Comparison of ENCODE assay signal across 9 mouse cellular contexts in the genomic region with DNA sequence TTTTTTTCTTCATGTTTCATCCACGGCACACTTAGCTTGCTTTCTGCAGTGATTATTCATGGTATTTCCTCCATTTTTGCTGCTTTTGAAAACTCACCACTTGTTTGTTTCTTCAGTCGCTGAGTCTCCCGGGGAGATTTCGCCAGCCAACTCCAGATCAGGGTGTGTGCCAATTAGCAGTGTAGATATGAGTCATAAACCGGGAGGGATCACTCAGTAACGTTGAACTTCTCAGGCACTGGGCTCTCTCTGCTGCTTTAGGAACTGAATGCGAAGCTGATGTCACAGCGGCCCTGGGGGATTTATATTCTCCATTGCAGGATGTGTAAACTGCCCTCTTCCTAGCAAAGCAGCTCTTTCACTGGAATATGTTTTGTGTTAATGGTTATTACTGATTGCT. TPM values are rescaled to one million over a fixed set of nuclear protein-coding genes. Genes with fewer than 3 reads are reported as not detected.
DNase-seq lines count a peak whose midpoint lies in the region; ATAC-seq lines count a peak whose summit lies in the region.
"Had no signal": no experiment of that assay in that cellular context is flagged by ENCODE, and none has a peak within 500 bp of the region (broad histone marks: within the 10 kb centered on the region; RNA-seq: fewer than 3 reads in every experiment).

No protein-coding gene starts in this region.

- 68% methylated on average over 8 of the region's 8 CpGs for WGBS in midbrain, embryonic 16.5 days
- 84% methylated on average over 8 of the region's 8 CpGs for WGBS in hindbrain, embryonic 10.5 days

- H3K27ac ChIP-seq in midbrain, embryonic 16.5 days (ENCODE audit: low read length) = no peak overlapping the region
- H3K27ac ChIP-seq in hindbrain, embryonic 10.5 days = no peak overlapping the region
- H3K27ac ChIP-seq: hindbrain, embryonic 15.5 days had no signal

- no peak for ATAC-seq in midbrain, embryonic 16.5 days

- H3K27me3 ChIP-seq in midbrain, embryonic 16.5 days (ENCODE audit: control insufficient read depth, insufficient read depth, low read depth, low read length) = no peaks in the 10 kb centered on the region
- H3K27me3 ChIP-seq in hindbrain, embryonic 10.5 days (ENCODE audit: insufficient read depth, poor library complexity, severe bottlenecking) = no peaks in the 10 kb centered on the region
- H3K27me3 ChIP-seq: hindbrain, embryonic 15.5 days had no signal

- H3K36me3 ChIP-seq in midbrain, embryonic 16.5 days (ENCODE audit: control insufficient read depth, insufficient read depth, low read length) = no peaks in the 10 kb centered on the region
- H3K36me3 ChIP-seq in hindbrain, embryonic 10.5 days = no peaks in the 10 kb centered on the region
- H3K36me3 ChIP-seq: hindbrain, embryonic 15.5 days had no signal

- no peak overlapping the region for H3K4me2 ChIP-seq in midbrain, embryonic 16.5 days (ENCODE audit: low read length)
- H3K4me2 ChIP-seq: hindbrain, embryonic 15.5 days had no signal

- DNase-seq in 3134 (ENCODE audit: extremely low read depth, insufficient read length, low spot score) (peak; percentile 57), MN1 (ENCODE audit: low spot score) (peak; percentile 82)
- DNase-seq in gastrocnemius, postnatal 10 days = peak; percentile 37
- peak; percentile 10 to 37 for DNase-seq in layer of hippocampus, postnatal 10 days (ENCODE audit: low spot score in 2 of 2)
- peak; percentile 46 to 56 for DNase-seq in right cerebral cortex, adult 2 months (ENCODE audit: low spot score in 2 of 2)
- DNase-seq in retina, postnatal 1 day = no peak
- no peak for DNase-seq in hindbrain, embryonic 10.5 days (ENCODE audit: low spot score)

- H3K9ac ChIP-seq in midbrain, embryonic 16.5 days (ENCODE audit: low read depth, low read length) = no peak overlapping the region
- H3K9ac ChIP-seq: hindbrain, embryonic 15.5 days had no signal

- H3K4me3 ChIP-seq in midbrain, embryonic 16.5 days (ENCODE audit: low read depth, low read length) = no peak overlapping the region
- no peak overlapping the region for H3K4me3 ChIP-seq in hindbrain, embryonic 10.5 days
- H3K4me3 ChIP-seq: hindbrain, embryonic 15.5 days had no signal

- H3K4me1 ChIP-seq in midbrain, embryonic 16.5 days (ENCODE audit: control insufficient read depth, insufficient read depth, low read length) = no peaks in the 10 kb centered on the region
- H3K4me1 ChIP-seq in hindbrain, embryonic 10.5 days (replicated peaks) = peaks cover 7% of the 10 kb centered on the region; the same call in 1 of the 2 replicates
- H3K4me1 ChIP-seq: hindbrain, embryonic 15.5 days had no signal

- no peaks in the 10 kb centered on the region for H3K9me3 ChIP-seq in midbrain, embryonic 16.5 days (replicated peaks; ENCODE audit: control insufficient read depth, low read length, poor library complexity, severe bottlenecking)
- H3K9me3 ChIP-seq in hindbrain, embryonic 10.5 days = no peaks in the 10 kb centered on the region
- H3K9me3 ChIP-seq: hindbrain, embryonic 15.5 days had no signal

RNA-seq across cellular contexts. Expression of gene Gk5, which starts 15.8 kb away (rescaled TPM):
- total RNA-seq in gastrocnemius, postnatal 10 days (2021) = 1 to 10 TPM; 3.6 to 6.5 TPM
- total RNA-seq in layer of hippocampus, postnatal 10 days (2021) = 1 to 10 TPM; 7.0 to 8.9 TPM
- 2.4 and 2.9 TPM in 2 replicates for polyA plus RNA-seq in midbrain, embryonic 16.5 days (2015; fragmentation: Nextera tagmentation; extraction: Ambion mirVana)
- 2.1 and 3.2 TPM in 2 replicates for polyA plus RNA-seq in hindbrain, embryonic 10.5 days (2016; fragmentation: Nextera tagmentation; extraction: Ambion mirVana)

Comparison
In these comparisons a context has a peak if more than half of its experiments do, and no peak if none do; other contexts are left out.
1. DNase-seq: peak in 3134 (single experiment), MN1 (single experiment), gastrocnemius, postnatal 10 days (single experiment), layer of hippocampus, postnatal 10 days (2 of 2) and right cerebral cortex, adult 2 months (2 of 2); none in retina, postnatal 1 day (single experiment) and hindbrain, embryonic 10.5 days (single experiment).